Mouse (Mus musculus) cerebellum, adult 2 months (tissue): ENCODE results near the gene Inpp5a.

Experiments used
- CTCF ChIP-seq: fragments of 200-500 bp; IDR thresholded peaks from 2 replicates; pipeline ENCODE4 v1.5.1; 2011; ENCODE audit warnings: low read depth, mild to moderate bottlenecking, control low read depth, low read length, moderate library complexity, borderline replicate concordance; ENCODE audit not compliant: insufficient read depth
- POLR2A ChIP-seq: fragments of 200-500 bp; IDR thresholded peaks from 2 replicates; pipeline ENCODE4 v1.6.1; 2011; ENCODE audit warnings: low read length, control low read depth, borderline replicate concordance; ENCODE audit not compliant: insufficient read depth

- TF ChIP-seq CTCF, result no peak
- TF ChIP-seq POLR2A, result no peak
Observed at GRCm38 (mm10) chr7:139401791-139402190, 12.9 kb downstream of the Inpp5a start.
